Mouse (Mus musculus) urinary bladder, adult 2 months (tissue): Measurements from ENCODE around the gene Ccl11. TPM values are rescaled to one million over a fixed set of nuclear protein-coding genes. Genes with fewer than 3 reads are reported as not detected.

Experiments used
- DNase-seq: peaks from one replicate; pipeline ENCODE4 v3.0.0; 2022; ENCODE audit warnings: low spot score
- polyA plus RNA-seq: library from polyadenylated mRNA; depleted of rRNA; stranded (reverse); fragments of >200 nt; gene quantifications from 2 replicates; pipeline ENCODE4 v1.2.3, GENCODE M21; 2012; rRNA removed

The Ccl11 gene
- polyA plus RNA-seq = 29.1 and 31.1 TPM in 2 replicates

DNA sequence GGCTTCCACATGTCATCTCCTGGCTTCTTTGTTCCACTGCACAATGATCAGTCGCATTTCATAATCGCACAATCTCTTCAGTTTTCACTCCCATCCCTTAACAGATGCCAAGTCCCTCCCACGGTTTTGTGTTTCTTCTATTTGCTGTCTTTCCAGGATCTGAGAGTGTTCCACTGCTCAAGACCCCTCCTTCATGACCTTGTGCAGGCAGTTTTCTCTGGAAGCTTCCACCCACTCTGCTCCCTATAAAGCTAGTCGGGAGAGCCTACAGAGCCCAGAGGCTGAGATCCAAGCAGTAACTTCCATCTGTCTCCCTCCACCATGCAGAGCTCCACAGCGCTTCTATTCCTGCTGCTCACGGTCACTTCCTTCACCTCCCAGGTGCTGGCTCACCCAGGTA lies at the start of gene Ccl11:
TSS of gene Ccl11 (plus strand) at position 178 of the 400 bp plus-strand sequence.
- DNase-seq = no peak

GRCm38 (mm10) chr11:82010115-82010514 lies 47.5 kb upstream of the Ccl11 start:
- no peak for DNase-seq

DNA sequence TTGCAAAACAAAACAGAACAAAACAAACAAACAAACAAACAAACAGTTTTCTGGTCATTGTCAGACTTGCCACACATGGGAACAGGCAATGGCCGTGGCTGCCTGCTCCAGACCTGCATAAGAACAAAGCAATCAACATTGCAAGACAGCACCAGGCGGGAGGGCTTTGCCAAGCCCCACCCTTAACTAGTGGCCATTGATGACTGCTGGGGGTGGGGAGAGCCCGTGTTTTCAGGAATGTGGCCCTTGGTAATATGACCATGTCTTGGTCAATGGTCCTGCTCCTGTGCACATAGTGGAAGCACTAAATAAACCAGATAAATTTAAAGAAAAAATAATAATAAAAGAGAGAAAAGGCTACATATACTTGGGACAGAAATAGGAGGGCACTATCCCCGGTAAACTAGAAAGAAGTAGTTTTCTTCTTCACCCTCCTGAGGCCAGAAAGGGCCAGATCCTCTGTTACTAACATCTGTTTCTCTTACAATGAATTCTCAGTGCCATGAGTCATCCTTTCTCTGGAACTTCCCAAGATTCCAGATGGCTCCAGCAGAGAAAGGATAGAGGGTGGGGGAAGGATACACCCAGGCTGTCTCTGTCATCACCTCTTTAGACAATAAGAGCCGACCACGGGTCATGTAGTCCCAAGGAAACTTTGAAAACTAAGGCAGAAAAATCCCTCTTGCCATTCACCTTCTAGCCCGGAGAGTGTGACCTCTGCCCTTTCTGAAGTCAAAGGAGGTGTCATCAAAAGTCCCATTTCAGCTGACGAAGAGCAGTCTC lies 46.0 kb upstream of the Ccl11 start:
- DNase-seq = no peak

DNA sequence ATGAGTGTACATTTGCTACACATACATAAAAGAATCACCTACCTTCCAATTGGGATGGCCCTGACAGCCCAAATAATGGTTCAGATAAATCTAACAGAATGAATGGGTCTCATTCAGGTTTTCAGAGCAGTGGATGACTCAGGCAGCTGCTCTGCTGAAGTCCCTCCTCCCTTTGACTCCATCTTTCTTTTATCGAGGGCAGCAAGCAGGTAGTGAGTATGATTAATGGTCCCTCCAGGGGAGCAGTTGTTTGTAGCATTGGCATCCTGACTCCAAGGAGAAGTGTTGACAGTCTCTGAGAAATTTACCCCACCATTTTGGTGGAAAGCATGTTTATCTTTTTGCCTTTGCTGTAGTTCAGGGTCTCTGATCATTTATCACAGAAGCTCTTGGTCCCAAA lies 43.9 kb upstream of the Ccl11 start:
- no peak for DNase-seq

DNA sequence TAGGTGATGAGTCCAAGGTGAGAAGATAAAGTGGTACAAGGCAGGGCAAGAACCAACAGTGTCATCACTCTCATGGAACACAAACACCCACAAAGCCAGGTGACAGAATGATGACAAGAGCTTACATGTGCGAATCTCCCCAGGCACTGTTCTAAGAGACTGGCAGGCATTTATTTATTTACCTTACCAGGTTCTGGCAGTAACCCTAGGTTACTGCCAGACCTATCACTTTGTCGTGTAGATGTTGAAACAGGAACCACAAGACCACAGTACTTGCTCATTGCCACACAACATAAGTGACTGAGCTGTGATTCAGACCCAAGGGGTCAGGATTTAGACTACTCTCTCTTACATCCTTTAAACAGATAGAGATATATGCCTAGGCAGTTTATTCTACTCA lies 42.6 kb upstream of the Ccl11 start:
- DNase-seq = no peak

- DNase-seq = no peak
Observed at GRCm38 (mm10) chr11:82016181-82016780, 41.3 kb upstream of the Ccl11 start.

DNA sequence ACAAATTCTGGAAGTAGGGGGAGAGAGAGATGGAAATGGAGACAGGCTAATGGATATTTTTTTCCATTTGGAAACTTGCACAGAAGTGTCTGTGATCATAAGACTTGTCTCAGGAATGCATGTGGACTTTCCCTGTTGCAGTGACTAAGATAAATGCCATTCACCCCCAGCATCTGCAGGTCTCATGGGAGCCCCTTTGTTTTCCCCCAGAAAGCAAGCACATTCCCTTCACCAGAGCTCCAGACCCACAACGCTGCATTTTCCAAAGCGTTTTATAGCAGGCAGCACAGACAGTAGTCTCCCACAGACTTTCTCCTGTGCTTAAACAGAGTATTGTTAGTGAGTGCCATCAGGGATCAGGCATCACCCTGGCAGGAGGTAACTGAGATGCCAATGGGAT lies 38.2 kb upstream of the Ccl11 start:
- DNase-seq = no peak

GRCm38 (mm10) chr11:82019793-82020192 lies 37.8 kb upstream of the Ccl11 start:
- no peak for DNase-seq

DNA sequence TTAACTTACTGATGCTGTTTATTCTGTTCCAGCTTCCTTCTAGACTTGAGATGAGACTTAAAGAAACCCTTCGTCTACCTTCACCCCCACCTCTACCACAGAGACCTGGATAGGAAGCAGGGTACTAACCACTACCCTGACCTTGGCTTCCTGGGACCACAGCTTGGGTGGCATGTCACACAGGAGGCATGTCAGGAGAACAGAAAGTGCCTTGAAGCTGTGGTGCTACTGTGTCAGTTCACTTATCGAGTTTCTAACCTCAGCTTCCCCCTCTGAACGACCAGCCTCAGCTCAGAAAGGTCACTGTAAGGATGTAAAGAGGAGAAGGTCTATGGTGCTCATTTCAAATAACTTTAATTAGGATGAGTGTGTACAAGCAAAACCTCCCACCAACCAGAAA lies 36.2 kb upstream of the Ccl11 start:
- no peak for DNase-seq

- no peak for DNase-seq
Observed at GRCm38 (mm10) chr11:82022504-82023056, 35.0 kb upstream of the Ccl11 start.

DNA sequence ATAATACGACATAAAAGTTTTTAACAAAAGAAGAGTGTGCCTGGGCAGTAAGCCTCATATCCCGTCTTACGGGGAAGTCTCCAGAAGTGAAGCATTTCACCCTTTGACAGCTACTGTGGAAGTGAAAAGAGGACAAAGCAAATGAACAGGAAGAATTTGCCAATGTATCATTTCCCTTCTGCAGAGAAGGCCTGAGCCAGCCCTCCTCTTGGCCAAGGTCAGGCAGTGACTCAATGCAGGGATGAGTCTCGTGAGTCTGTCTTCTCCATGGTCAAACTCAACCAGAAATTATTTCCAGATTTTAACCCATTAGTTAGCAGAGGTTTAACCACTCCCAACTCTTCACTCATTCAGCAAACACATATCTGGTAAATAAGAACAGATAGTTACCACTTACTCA lies 33.9 kb upstream of the Ccl11 start:
- no peak for DNase-seq

DNA sequence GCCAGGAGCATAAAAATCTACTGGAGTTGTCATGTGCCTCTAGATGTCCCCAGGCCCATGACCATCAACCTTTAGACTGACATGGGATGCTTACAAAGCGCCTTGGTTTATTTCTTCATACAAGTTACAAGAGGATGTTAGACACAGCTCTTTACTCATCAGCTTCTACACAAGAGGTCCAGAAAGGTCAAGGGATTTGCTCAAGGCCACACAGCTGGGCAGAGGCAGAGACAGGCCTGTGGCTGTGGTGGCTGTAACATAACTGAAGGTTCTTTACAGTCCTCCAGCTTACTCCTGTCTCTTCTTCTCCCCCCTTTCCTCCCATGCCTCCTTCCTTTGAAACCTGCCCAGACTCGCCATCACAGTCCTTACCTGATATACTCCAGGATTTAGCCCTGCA lies 27.5 kb upstream of the Ccl11 start:
- DNase-seq = no peak

DNA sequence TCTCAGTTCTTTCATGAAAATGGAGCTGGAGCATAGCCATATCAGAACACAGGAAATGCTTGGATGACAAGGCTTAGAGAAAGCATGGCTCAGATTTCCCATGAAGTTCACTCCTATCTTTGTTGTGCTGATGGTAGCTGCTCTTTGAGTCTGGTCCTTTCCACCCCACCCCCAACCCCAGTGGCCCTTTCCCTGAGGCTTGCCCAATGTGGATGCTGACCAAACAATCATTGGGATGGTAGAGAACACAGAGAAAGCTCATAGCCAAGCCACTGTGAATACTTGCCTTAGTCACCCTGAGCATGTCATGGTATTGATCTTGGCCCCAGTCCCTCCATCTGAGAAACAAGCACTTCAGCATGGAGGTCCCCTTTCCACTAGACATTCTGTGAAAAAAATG lies 25.5 kb upstream of the Ccl11 start:
- no peak for DNase-seq

DNA sequence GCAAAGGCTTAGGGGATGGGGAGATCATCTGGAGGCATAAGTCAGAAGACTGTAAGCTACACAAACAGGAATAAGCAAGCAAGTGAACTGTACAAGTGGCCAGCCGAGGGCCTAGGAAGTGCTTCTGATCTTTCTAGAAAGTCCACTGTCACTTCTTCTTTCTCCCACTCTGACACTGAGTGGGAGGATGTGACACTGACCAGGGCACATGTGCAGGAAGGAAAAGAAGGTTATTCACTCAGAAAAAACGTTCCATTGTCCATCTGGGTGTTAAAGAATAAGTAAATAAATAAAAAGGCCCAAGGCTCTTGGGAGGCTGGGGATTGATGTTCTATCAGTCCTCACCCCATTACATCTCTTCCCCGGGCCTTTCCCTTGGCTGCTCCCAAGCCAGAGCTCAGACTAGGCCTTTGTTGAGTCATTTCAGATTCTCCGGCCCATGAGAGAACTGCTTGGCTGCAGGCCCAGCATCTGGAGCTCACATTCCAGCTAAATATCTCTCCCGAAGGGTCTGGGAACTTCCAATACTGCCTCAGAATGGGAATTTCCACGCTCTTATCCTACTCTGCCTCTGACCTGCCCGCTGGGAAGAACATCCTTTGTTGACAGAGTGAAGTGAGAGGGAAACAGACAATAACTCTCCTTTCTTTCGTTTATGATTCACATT lies 24.8 kb upstream of the Ccl11 start:
- DNase-seq = no peak

GRCm38 (mm10) chr11:82034446-82034845 lies 23.2 kb upstream of the Ccl11 start:
- DNase-seq = no peak

DNA sequence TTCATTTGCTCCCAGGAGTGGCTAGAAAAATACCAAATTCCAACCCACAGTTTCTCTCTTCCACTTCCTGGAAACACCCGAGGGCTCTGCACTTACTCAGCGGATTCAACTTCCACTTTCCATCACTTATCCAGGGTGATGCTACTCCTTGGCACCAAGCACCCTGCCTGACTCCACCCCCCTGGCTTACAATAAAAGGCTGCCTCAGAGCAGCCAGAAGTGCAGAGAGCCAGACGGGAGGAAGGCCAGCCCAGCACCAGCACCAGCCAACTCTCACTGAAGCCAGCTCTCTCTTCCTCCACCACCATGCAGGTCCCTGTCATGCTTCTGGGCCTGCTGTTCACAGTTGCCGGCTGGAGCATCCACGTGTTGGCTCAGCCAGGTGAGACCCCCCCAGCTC lies 22.3 kb upstream of the Ccl11 start, which contains the start of gene Ccl2:
TSS of gene Ccl2 (plus strand) at position 216 of the 400 bp plus-strand sequence.
- no peak for DNase-seq

DNA sequence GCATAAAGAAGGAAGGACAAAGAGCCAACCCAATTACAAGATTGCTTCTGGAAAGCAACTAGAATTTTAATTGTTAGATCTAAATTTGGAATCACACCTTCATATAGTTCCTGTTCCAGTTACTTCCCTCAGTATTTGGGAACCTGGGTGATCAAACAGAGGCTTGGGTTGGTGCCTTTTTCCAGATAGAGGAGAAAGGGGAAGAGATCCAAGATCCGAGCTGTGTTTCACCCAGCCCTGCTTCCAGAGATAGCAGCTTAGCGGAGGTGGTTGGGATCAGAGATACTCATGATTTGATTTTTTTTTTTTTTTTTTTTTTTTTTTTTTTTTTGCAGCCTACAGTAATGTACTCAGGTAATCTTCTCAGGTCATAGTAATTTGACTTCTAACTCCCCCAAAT lies 21.8 kb upstream of the Ccl11 start:
- no peak for DNase-seq

DNA sequence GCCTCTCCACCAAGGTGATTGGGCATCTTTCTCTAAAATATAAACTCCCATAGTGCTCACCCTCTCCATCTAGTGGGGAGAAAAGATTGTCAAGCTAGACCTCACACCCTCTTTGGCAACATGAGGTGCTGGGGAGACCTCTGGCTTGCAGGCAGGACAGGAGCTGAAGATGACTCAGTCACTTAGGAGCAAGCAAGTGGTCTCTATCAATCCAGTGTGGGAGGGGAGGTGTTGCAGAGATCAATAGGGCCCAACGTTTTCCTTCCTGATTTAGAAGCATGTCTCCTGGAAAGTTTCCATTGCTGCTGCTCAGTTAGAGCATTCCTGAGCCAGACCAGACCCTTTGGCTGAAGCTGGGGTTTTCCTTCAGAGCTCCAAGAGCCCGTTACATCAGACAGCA lies 19.1 kb upstream of the Ccl11 start, which contains the start of gene Gm17268:
TSS of gene Gm17268 (minus strand) at position 28 of the 400 bp plus-strand sequence.
- DNase-seq = no peak

- no peak for DNase-seq
Observed at GRCm38 (mm10) chr11:82039132-82039660, 18.4 kb upstream of the Ccl11 start.

GRCm38 (mm10) chr11:82041671-82042080 lies 15.9 kb upstream of the Ccl11 start:
- no peak for DNase-seq

- DNase-seq = no peak
Observed at GRCm38 (mm10) chr11:82045471-82045870, 12.2 kb upstream of the Ccl11 start, which contains the start of gene Ccl7. Gene Ccl7 (plus strand): TSS chr11:82045712.

- no peak for DNase-seq
Observed at GRCm38 (mm10) chr11:82047746-82048415, 9.7 kb upstream of the Ccl11 start.
